Mouse (Mus musculus) gastrocnemius, adult 8-10 months (tissue): ENCODE measurements around the gene Ncam2. TPM values are rescaled to one million over a fixed set of nuclear protein-coding genes. Genes with fewer than 3 reads are reported as not detected.

Experiments used
- DNase-seq, 2 experiments: peaks; one replicate each; pipeline ENCODE4 v3.0.0; 2022; ENCODE audit warnings: low spot score in 2 of 2
- total RNA-seq, 4 experiments: library from RNA; stranded (reverse); gene quantifications; 2 replicates each; pipeline ENCODE4 v1.2.4; 2022

Ncam2 gene
- total RNA-seq, 4 experiments from 2014 or later, result 0.11 to 0.54 TPM; not detected in 2

- DNase-seq, result no peak
Observed at GRCm38 (mm10) chr16:81623776-81624175, 423.3 kb downstream of the Ncam2 start.

- no peak for DNase-seq
Observed at GRCm38 (mm10) chr16:81650286-81650685, 449.8 kb downstream of the Ncam2 start.

- DNase-seq, result no peak
Observed at GRCm38 (mm10) chr16:81651550-81651949, 451.1 kb downstream of the Ncam2 start.

GRCm38 (mm10) chr16:81656550-81656949 is 456.1 kb downstream of the Ncam2 start:
- no peak for DNase-seq

GRCm38 (mm10) chr16:81673866-81674265 is 473.4 kb downstream of the Ncam2 start:
- no peak for DNase-seq

- no peak for DNase-seq
Observed at GRCm38 (mm10) chr16:81675546-81675945, 475.0 kb downstream of the Ncam2 start.
